Mouse (Mus musculus) bone marrow, adult 2 months (tissue): Measurements from ENCODE around the gene Efhd1.

Source experiments
- CTCF ChIP-seq: fragments of 200-500 bp; IDR thresholded peaks from 2 replicates; pipeline ENCODE4 v1.5.1; 2011; ENCODE audit warnings: low read length, control low read depth; ENCODE audit not compliant: control insufficient read depth, insufficient read depth
- POLR2A ChIP-seq: fragments of 200-500 bp; IDR thresholded peaks from 2 replicates; pipeline ENCODE4 v1.6.1; 2011; ENCODE audit warnings: low read depth, mild to moderate bottlenecking, control low read depth, low read length, borderline replicate concordance; ENCODE audit not compliant: control insufficient read depth

DNA sequence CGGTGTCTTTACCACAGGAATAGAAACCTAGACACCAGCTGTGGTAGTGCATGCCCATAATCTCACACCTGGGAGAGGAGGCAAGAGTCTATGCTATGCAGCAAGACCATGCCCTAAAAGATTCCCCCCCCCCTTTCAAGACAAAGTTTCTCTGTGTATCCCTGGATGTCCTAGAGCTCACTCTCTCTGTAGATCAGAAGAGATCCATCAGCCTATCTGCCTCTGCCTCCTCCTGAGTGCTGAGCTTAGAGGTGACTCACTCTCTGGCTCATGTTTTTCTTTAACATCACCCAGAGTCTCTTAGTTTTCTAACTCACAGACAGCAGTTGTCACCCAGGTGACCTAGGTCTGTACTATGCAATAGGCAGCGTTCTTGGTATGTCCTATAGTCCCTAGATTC lies 4.8 kb upstream of the Efhd1 start:
- TF ChIP-seq CTCF (no peak), POLR2A (no peak)
